Mouse (Mus musculus) kidney, adult 11 months (tissue): ENCODE measurements around the gene Notch1.

ENCODE experiments used
- DNase-seq: peaks from one replicate; pipeline ENCODE4 v3.0.0; 2022

Notch1 gene

GRCm38 (mm10) chr2:26444368-26444767, 72.1 kb downstream of the Notch1 start:
- no peak for DNase-seq

- no peak for DNase-seq
Observed at GRCm38 (mm10) chr2:26443876-26444275, 72.6 kb downstream of the Notch1 start.

GRCm38 (mm10) chr2:26442843-26443242, 73.6 kb downstream of the Notch1 start:
- no peak for DNase-seq

GRCm38 (mm10) chr2:26441688-26442087, 74.8 kb downstream of the Notch1 start:
- no peak for DNase-seq

GRCm38 (mm10) chr2:26441261-26441660, 75.2 kb downstream of the Notch1 start:
- DNase-seq: no peak

GRCm38 (mm10) chr2:26439671-26440070, 76.8 kb downstream of the Notch1 start:
- DNase-seq: no peak

- no peak for DNase-seq
Observed at GRCm38 (mm10) chr2:26438373-26438772, 78.1 kb downstream of the Notch1 start.

- DNase-seq: no peak
Observed at GRCm38 (mm10) chr2:26437221-26437620, 79.2 kb downstream of the Notch1 start.

- DNase-seq: peak; percentile 79
Observed at GRCm38 (mm10) chr2:26434791-26435572, 81.5 kb downstream of the Notch1 start.

- DNase-seq: no peak
Observed at GRCm38 (mm10) chr2:26429851-26430250, 86.6 kb downstream of the Notch1 start.

- DNase-seq: no peak
Observed at GRCm38 (mm10) chr2:26424541-26424940, 91.9 kb downstream of the Notch1 start.

- DNase-seq: peak; percentile 83
Observed at GRCm38 (mm10) chr2:26423086-26423485, 93.4 kb downstream of the Notch1 start.

GRCm38 (mm10) chr2:26421969-26422368, 94.5 kb downstream of the Notch1 start:
- DNase-seq: no peak

GRCm38 (mm10) chr2:26418120-26418519, 98.3 kb downstream of the Notch1 start:
- DNase-seq: no peak

- no peak for DNase-seq
Observed at GRCm38 (mm10) chr2:26417066-26417465, 99.4 kb downstream of the Notch1 start.

- peak; percentile 70 for DNase-seq
Observed at GRCm38 (mm10) chr2:26410931-26411411, 105.5 kb downstream of the Notch1 start.

- DNase-seq: no peak
Observed at GRCm38 (mm10) chr2:26410091-26410490, 106.4 kb downstream of the Notch1 start.

GRCm38 (mm10) chr2:26409362-26409761, 107.1 kb downstream of the Notch1 start:
- no peak for DNase-seq

- DNase-seq: peak; percentile 95
Observed at GRCm38 (mm10) chr2:26408515-26409356, 107.7 kb downstream of the Notch1 start, which contains the start of gene Inpp5e. TSS of gene Inpp5e (minus strand) at chr2:26409203.
